Mouse (Mus musculus) lung, embryonic 15.5 days (tissue): Measurements from ENCODE around the gene Ubxn10. TPM values are rescaled to one million over a fixed set of nuclear protein-coding genes. Genes with fewer than 3 reads are reported as not detected.

Experiments used
- ATAC-seq: fragments of 200-750 bp; cut with Nextera tagmentation; 2 replicates; pipeline ENCODE4 v1.8.0; 2017; ENCODE audit warnings: moderate number of reproducible peaks, borderline replicate concordance; ENCODE audit not compliant: low FRiP score, low TSS enrichment; ENCODE audit errors: extremely low read depth
- H3K27ac ChIP-seq: fragments of 300-500 bp; sonication (generic); 2 replicates; pipeline ENCODE4 v1.5.1; 2015; ENCODE audit warnings: moderate library complexity, mild to moderate bottlenecking, inconsistent platforms
- H3K27me3 ChIP-seq: fragments of 300-500 bp; sonication (generic); 2 replicates; pipeline ENCODE4 v1.6.1; 2015; ENCODE audit warnings: inconsistent platforms
- H3K36me3 ChIP-seq: fragments of 300-500 bp; sonication (generic); 2 replicates; pipeline ENCODE4 v1.6.1; 2015; ENCODE audit warnings: inconsistent platforms
- H3K4me1 ChIP-seq: fragments of 300-500 bp; sonication (generic); 2 replicates; pipeline ENCODE4 v1.6.1; 2015; ENCODE audit warnings: inconsistent platforms
- H3K4me2 ChIP-seq: fragments of 300-500 bp; sonication (generic); 2 replicates; pipeline ENCODE4 v1.6.1; 2015; ENCODE audit warnings: inconsistent platforms, mild to moderate bottlenecking, moderate library complexity
- H3K4me3 ChIP-seq: fragments of 300-500 bp; sonication (generic); 2 replicates; pipeline ENCODE4 v1.5.1; 2015; ENCODE audit warnings: mild to moderate bottlenecking, inconsistent platforms
- H3K9ac ChIP-seq: fragments of 300-500 bp; sonication (generic); 2 replicates; pipeline ENCODE4 v1.6.1; 2015; ENCODE audit warnings: inconsistent platforms
- H3K9me3 ChIP-seq: fragments of 300-500 bp; sonication (generic); 2 replicates; pipeline ENCODE4 v1.6.1; 2016; ENCODE audit warnings: inconsistent platforms
- WGBS: fragments of 180-500 bp; shearing (Covaris S2); methylation state at CpG from one replicate; pipeline ENCODE4 v1.1.7; 2015; 5-methylcytosine and 5-hydroxymethylcytosine counted together
- polyA plus RNA-seq: library from polyadenylated mRNA; unstranded; fragments of >200 nt; fragmentation: Nextera tagmentation; extraction: Ambion mirVana; gene quantifications from 2 replicates; pipeline ENCODE4 v1.2.1, GENCODE M21; 2015

Gene Ubxn10
- polyA plus RNA-seq, 1 experiment from 2014 or later = 3.8 TPM

GRCm38 (mm10) chr4:138697166-138697860 is 39.7 kb downstream of the Ubxn10 start:
- no peak overlapping the region for H3K4me2 ChIP-seq
- H3K9me3 ChIP-seq = no peaks in the 10 kb centered on the region
- no peaks in the 10 kb centered on the region for H3K4me1 ChIP-seq
- no peak overlapping the region for H3K27ac ChIP-seq
- ATAC-seq = no peak
- H3K9ac ChIP-seq = no peak overlapping the region
- no peaks in the 10 kb centered on the region; the same call in 1 of the 2 replicates for H3K27me3 ChIP-seq
- H3K36me3 ChIP-seq = no peaks in the 10 kb centered on the region
- H3K4me3 ChIP-seq = no peak overlapping the region
- WGBS = 41% methylated on average over 10 of the region's 10 CpGs

- H3K4me1 ChIP-seq = peaks cover 3% of the 10 kb centered on the region; the same call in 1 of the 2 replicates
- H3K27ac ChIP-seq = no peak overlapping the region
- no peak overlapping the region for H3K4me2 ChIP-seq
- H3K4me3 ChIP-seq = no peak overlapping the region
- no peaks in the 10 kb centered on the region for H3K36me3 ChIP-seq
- peaks cover 4% of the 10 kb centered on the region; the same call in 1 of the 2 replicates for H3K27me3 ChIP-seq
- WGBS = 37% methylated on average over 7 of the region's 7 CpGs
- no peak for ATAC-seq
- no peaks in the 10 kb centered on the region for H3K9me3 ChIP-seq
- no peak overlapping the region for H3K9ac ChIP-seq
These were observed 40.2 kb downstream of the Ubxn10 start for GRCm38 (mm10) chr4:138696720-138697119.

GRCm38 (mm10) chr4:138693043-138693692 is 43.8 kb downstream of the Ubxn10 start:
- Histone ChIP-seq H3K9ac (no peak overlapping the region), H3K27me3 (peaks cover 36% of the 10 kb centered on the region), H3K36me3 (no peaks in the 10 kb centered on the region), H3K4me1 (peaks cover 8% of the 10 kb centered on the region; the same call in 1 of the 2 replicates), H3K27ac (no peak overlapping the region), H3K9me3 (no peaks in the 10 kb centered on the region), H3K4me2 (no peak overlapping the region), H3K4me3 (no peak overlapping the region)
- WGBS = 62% methylated on average over 12 of the region's 12 CpGs
- ATAC-seq = no peak

- peaks cover 36% of the 10 kb centered on the region for H3K27me3 ChIP-seq
These were observed 45.4 kb downstream of the Ubxn10 start for GRCm38 (mm10) chr4:138691443-138692181.

GRCm38 (mm10) chr4:138690561-138690960 is 46.4 kb downstream of the Ubxn10 start:
- no peaks in the 10 kb centered on the region for H3K36me3 ChIP-seq
- no peak overlapping the region for H3K9ac ChIP-seq
- H3K4me1 ChIP-seq = peaks cover 8% of the 10 kb centered on the region; the same call in 1 of the 2 replicates
- H3K4me2 ChIP-seq = no peak overlapping the region
- peaks cover 36% of the 10 kb centered on the region for H3K27me3 ChIP-seq
- H3K27ac ChIP-seq = no peak overlapping the region
- H3K4me3 ChIP-seq = no peak overlapping the region
- ATAC-seq = no peak
- no peaks in the 10 kb centered on the region for H3K9me3 ChIP-seq
- WGBS = 4% methylated on average over 4 of the region's 4 CpGs

More at GRCm38 (mm10) chr4:138691443-138692181, 45.4 kb downstream of the Ubxn10 start:
- H3K36me3 ChIP-seq = no peaks in the 10 kb centered on the region
- H3K9ac ChIP-seq = no peak overlapping the region
- H3K4me3 ChIP-seq = no peak overlapping the region
- no peak overlapping the region for H3K27ac ChIP-seq
- WGBS = 7% methylated on average over 19 of the region's 19 CpGs
- ATAC-seq = no peak
- no peaks in the 10 kb centered on the region for H3K9me3 ChIP-seq
- H3K4me2 ChIP-seq = no peak overlapping the region
- H3K4me1 ChIP-seq = peaks cover 8% of the 10 kb centered on the region; the same call in 1 of the 2 replicates

GRCm38 (mm10) chr4:138689094-138689512 is 47.9 kb downstream of the Ubxn10 start:
- Histone ChIP-seq H3K27ac (no peak overlapping the region), H3K27me3 (peaks cover 36% of the 10 kb centered on the region), H3K4me1 (peaks cover 8% of the 10 kb centered on the region; the same call in 1 of the 2 replicates), H3K9me3 (no peaks in the 10 kb centered on the region), H3K9ac (no peak overlapping the region), H3K4me3 (no peak overlapping the region), H3K36me3 (no peaks in the 10 kb centered on the region), H3K4me2 (no peak overlapping the region)
- WGBS = 32% methylated on average over 3 of the region's 3 CpGs
- no peak for ATAC-seq

- Histone ChIP-seq H3K27me3 (peaks cover 22% of the 10 kb centered on the region), H3K4me2 (no peak overlapping the region), H3K9ac (no peak overlapping the region), H3K36me3 (no peaks in the 10 kb centered on the region), H3K4me1 (no peaks in the 10 kb centered on the region), H3K27ac (no peak overlapping the region), H3K4me3 (no peak overlapping the region), H3K9me3 (no peaks in the 10 kb centered on the region)
- ATAC-seq = no peak
- 62% methylated on average over 6 of the region's 6 CpGs for WGBS
These were observed 51.2 kb downstream of the Ubxn10 start for GRCm38 (mm10) chr4:138685813-138686212.

GRCm38 (mm10) chr4:138682760-138683159 is 54.2 kb downstream of the Ubxn10 start:
- Histone ChIP-seq H3K27me3 (no peaks in the 10 kb centered on the region), H3K4me2 (no peak overlapping the region), H3K4me3 (no peak overlapping the region), H3K4me1 (no peaks in the 10 kb centered on the region), H3K9me3 (no peaks in the 10 kb centered on the region), H3K9ac (no peak overlapping the region), H3K27ac (no peak overlapping the region), H3K36me3 (no peaks in the 10 kb centered on the region)
- ATAC-seq = no peak
- 64% methylated on average over 2 of the region's 2 CpGs for WGBS

- Histone ChIP-seq H3K27ac (no peak overlapping the region), H3K4me1 (peaks cover 3% of the 10 kb centered on the region; the same call in 1 of the 2 replicates), H3K4me2 (no peak overlapping the region), H3K27me3 (peaks cover 6% of the 10 kb centered on the region), H3K4me3 (no peak overlapping the region), H3K36me3 (no peaks in the 10 kb centered on the region), H3K9ac (no peak overlapping the region), H3K9me3 (no peaks in the 10 kb centered on the region)
- 69% methylated on average over 4 of the region's 4 CpGs for WGBS
- no peak for ATAC-seq
These were observed 56.8 kb downstream of the Ubxn10 start for GRCm38 (mm10) chr4:138680124-138680523.

- Histone ChIP-seq H3K36me3 (no peaks in the 10 kb centered on the region), H3K9ac (no peak overlapping the region), H3K9me3 (no peaks in the 10 kb centered on the region), H3K27me3 (peaks cover 6% of the 10 kb centered on the region), H3K27ac (no peak overlapping the region), H3K4me1 (peaks cover 3% of the 10 kb centered on the region; the same call in 1 of the 2 replicates), H3K4me3 (no peak overlapping the region), H3K4me2 (no peak overlapping the region)
- WGBS = 21% methylated on average over 16 of the region's 16 CpGs
- ATAC-seq = no peak
These were observed 59.4 kb downstream of the Ubxn10 start for GRCm38 (mm10) chr4:138677579-138677978.

- Histone ChIP-seq H3K27ac (no peak overlapping the region), H3K27me3 (peaks cover 6% of the 10 kb centered on the region), H3K9me3 (no peaks in the 10 kb centered on the region), H3K36me3 (no peaks in the 10 kb centered on the region), H3K9ac (no peak overlapping the region), H3K4me2 (no peak overlapping the region), H3K4me1 (peaks cover 3% of the 10 kb centered on the region; the same call in 1 of the 2 replicates), H3K4me3 (no peak overlapping the region)
- ATAC-seq = no peak
- WGBS = 9% methylated on average over 16 of the region's 16 CpGs
These were observed 60.5 kb downstream of the Ubxn10 start for GRCm38 (mm10) chr4:138676480-138676879.
